Mouse (Mus musculus) thymus, adult 2 months (tissue): Measurements from ENCODE around the gene Ankrd22.

Experiments used
- CTCF ChIP-seq: fragments of 200-500 bp; IDR thresholded peaks from 2 replicates; pipeline ENCODE4 v1.5.1; 2012; ENCODE audit warnings: mild to moderate bottlenecking, control low read depth, low read length, moderate library complexity, borderline replicate concordance; ENCODE audit not compliant: control insufficient read depth, poor library complexity, insufficient read depth; ENCODE audit errors: extremely low read depth
- POLR2A ChIP-seq: fragments of 200-500 bp; IDR thresholded peaks from 2 replicates; pipeline ENCODE4 v1.6.1; 2012; ENCODE audit warnings: mild to moderate bottlenecking, low read length, control low read depth, moderate library complexity; ENCODE audit not compliant: control insufficient read depth, poor library complexity, insufficient read depth; ENCODE audit errors: extremely low read depth

DNA sequence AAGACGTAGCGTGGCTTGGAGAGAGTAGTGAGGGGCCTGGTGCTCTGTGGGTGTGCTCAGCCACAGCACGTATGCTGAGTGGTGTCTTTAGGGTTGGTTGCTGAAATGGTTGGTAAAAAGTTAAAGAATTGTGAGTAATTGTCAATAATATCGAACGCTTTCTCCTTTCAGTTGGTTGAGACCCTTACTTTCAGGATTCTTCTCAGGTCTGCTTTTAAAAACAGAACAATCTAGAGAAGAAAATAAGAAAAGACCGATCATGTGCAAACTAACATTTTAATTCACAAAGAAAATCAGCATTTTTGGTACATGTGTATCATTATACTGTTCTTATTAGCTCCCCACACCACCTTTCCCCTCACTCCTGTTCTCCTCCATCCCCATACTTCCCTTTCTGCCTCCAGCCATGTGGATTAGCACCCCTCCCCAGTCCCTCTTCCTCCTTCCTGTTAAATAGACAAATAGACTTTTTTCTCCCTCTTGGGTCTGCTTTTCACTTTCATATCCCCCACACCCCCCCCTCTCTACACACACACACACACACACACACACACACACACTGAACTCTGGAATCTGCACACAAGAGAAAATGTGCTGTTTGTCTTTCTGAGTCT, 28.4 kb upstream of the Ankrd22 start:
- TF ChIP-seq POLR2A (no peak), CTCF (no peak)
